Mouse (Mus musculus) MEL (cell line): ENCODE results near the gene Rpl37. TPM values are rescaled to one million over a fixed set of nuclear protein-coding genes. Genes with fewer than 3 reads are reported as not detected.

Experiments used
- DNase-seq: peaks from one replicate; pipeline ENCODE4 v3.0.0; 2011; ENCODE audit warnings: low read depth, low spot score
- H3K27ac ChIP-seq: 2 replicates; pipeline ENCODE4 v1.5.1; 2012; ENCODE audit warnings: low read depth, mild to moderate bottlenecking, control low read depth, low read length, moderate library complexity; ENCODE audit not compliant: control insufficient read depth
- H3K27me3 ChIP-seq, 2 experiments: fragments of 150-350 bp in 1 of 2; sonication (generic) in 1 of 2; 2 replicates each; pipeline ENCODE4 v1.6.1; 2012; ENCODE audit warnings: low read length in 2 of 2, mild to moderate bottlenecking in 2 of 2, improper control_type of control experiment in 1 of 2, moderate library complexity in 1 of 2; ENCODE audit not compliant: insufficient read depth in 2 of 2, control insufficient read depth in 1 of 2
- H3K36me3 ChIP-seq, 2 experiments: 2 replicates each; pipeline ENCODE4 v1.6.1; 2012 to 2014; ENCODE audit warnings: low read length in 2 of 2, improper control_type of control experiment in 1 of 2, inconsistent platforms in 1 of 2, mild to moderate bottlenecking in 1 of 2; ENCODE audit not compliant: insufficient read depth in 2 of 2, control insufficient read depth in 1 of 2
- H3K4me1 ChIP-seq, 2 experiments: fragments of 150-350 bp in 1 of 2; sonication (generic) in 1 of 2; 2 replicates each; pipeline ENCODE4 v1.6.1; 2012; ENCODE audit warnings: low read length in 2 of 2, improper control_type of control experiment in 1 of 2, mild to moderate bottlenecking in 1 of 2; ENCODE audit not compliant: insufficient read depth in 2 of 2, control insufficient read depth in 1 of 2
- H3K4me3 ChIP-seq, 2 experiments: fragments of 150-350 bp in 1 of 2; sonication (generic) in 1 of 2; 2 replicates each; pipeline ENCODE4 v1.5.1; 2012; ENCODE audit warnings: low read depth in 2 of 2, low read length in 2 of 2, mild to moderate bottlenecking in 2 of 2, moderate library complexity in 2 of 2, control low read depth in 1 of 2, improper control_type of control experiment in 1 of 2; ENCODE audit not compliant: control insufficient read depth in 1 of 2, insufficient read depth in 1 of 2
- H3K79me2 ChIP-seq: 2 replicates; pipeline ENCODE4 v1.6.1; 2012; ENCODE audit warnings: mild to moderate bottlenecking, low read length, moderate library complexity; ENCODE audit not compliant: control insufficient read depth, poor library complexity, insufficient read depth
- H3K9ac ChIP-seq: 2 replicates; pipeline ENCODE4 v1.6.1; 2012; ENCODE audit warnings: low read depth, mild to moderate bottlenecking, control low read depth, low read length, moderate library complexity; ENCODE audit not compliant: control insufficient read depth, poor library complexity, severe bottlenecking
- H3K9me3 ChIP-seq: fragments of 150-350 bp; sonication (generic); replicated peaks from 2 replicates; pipeline ENCODE4 v1.6.1; 2012; ENCODE audit warnings: mild to moderate bottlenecking, low read length, improper control_type of control experiment, moderate library complexity; ENCODE audit not compliant: insufficient read depth
- CHD1 ChIP-seq: IDR thresholded peaks from 2 replicates; pipeline ENCODE4 v1.6.1; 2012; ENCODE audit warnings: low read depth, mild to moderate bottlenecking, inconsistent platforms, low read length, improper control_type of control experiment
- CTCF ChIP-seq, 3 experiments: IDR thresholded peaks in 2 of 3; conservative IDR thresholded peaks in 1 of 3; 2 replicates each; pipeline ENCODE4 v1.5.1; 2011 to 2012; ENCODE audit warnings: low read length in 3 of 3, low read depth in 2 of 3, mild to moderate bottlenecking in 2 of 3, improper control_type of control experiment in 1 of 3, inconsistent platforms in 1 of 3, mixed read lengths in 1 of 3, moderate library complexity in 1 of 3; ENCODE audit not compliant: control insufficient read depth in 1 of 3, insufficient read depth in 1 of 3, poor library complexity in 1 of 3, severe bottlenecking in 1 of 3
- E2F4 ChIP-seq: IDR thresholded peaks from 2 replicates; pipeline ENCODE4 v1.6.1; 2011; ENCODE audit warnings: low read depth, low read length, improper control_type of control experiment, borderline replicate concordance
- ETS1 ChIP-seq: IDR thresholded peaks from 2 replicates; pipeline ENCODE4 v1.6.1; 2012; ENCODE audit warnings: low read depth, mild to moderate bottlenecking, inconsistent platforms, low read length, improper control_type of control experiment, moderate library complexity
- GATA1 ChIP-seq: IDR thresholded peaks from 2 replicates; pipeline ENCODE4 v1.6.1; 2011; ENCODE audit warnings: low read depth, low read length, improper control_type of control experiment
- MAFK ChIP-seq: IDR thresholded peaks from 2 replicates; pipeline ENCODE4 v1.6.1; 2011; ENCODE audit warnings: low read depth, mild to moderate bottlenecking, low read length, improper control_type of control experiment, borderline replicate concordance
- MAZ ChIP-seq: IDR thresholded peaks from 2 replicates; pipeline ENCODE4 v1.6.1; 2012; ENCODE audit warnings: low read depth, mild to moderate bottlenecking, inconsistent platforms, low read length, improper control_type of control experiment
- MYC ChIP-seq: IDR thresholded peaks from 2 replicates; pipeline ENCODE4 v1.6.1; 2011; ENCODE audit warnings: low read depth, mild to moderate bottlenecking, low read length, improper control_type of control experiment, moderate library complexity
- POLR2A ChIP-seq, 2 experiments: IDR thresholded peaks; 2 replicates each; pipeline ENCODE4 v1.6.1; 2011 to 2012; ENCODE audit warnings: low read length in 2 of 2, mild to moderate bottlenecking in 2 of 2, control low read depth in 1 of 2, improper control_type of control experiment in 1 of 2, low read depth in 1 of 2, moderate library complexity in 1 of 2; ENCODE audit not compliant: control insufficient read depth in 1 of 2, insufficient read depth in 1 of 2, poor library complexity in 1 of 2
- RAD21 ChIP-seq: IDR thresholded peaks from 2 replicates; pipeline ENCODE4 v1.6.1; 2011; ENCODE audit warnings: mild to moderate bottlenecking, low read depth, low read length, improper control_type of control experiment
- SMC3 ChIP-seq: IDR thresholded peaks from 2 replicates; pipeline ENCODE4 v1.6.1; 2011; ENCODE audit warnings: low read depth, low read length, improper control_type of control experiment
- TAL1 ChIP-seq: IDR thresholded peaks from 2 replicates; pipeline ENCODE4 v1.6.1; 2012; ENCODE audit warnings: mild to moderate bottlenecking, inconsistent platforms, low read length, moderate library complexity, mixed read lengths
- TBP ChIP-seq: IDR thresholded peaks from 2 replicates; pipeline ENCODE4 v1.8.0; 2011; ENCODE audit warnings: low read depth, low read length, improper control_type of control experiment
- USF1 ChIP-seq: IDR thresholded peaks from 2 replicates; pipeline ENCODE4 v1.6.1; 2014; ENCODE audit warnings: low read depth, mild to moderate bottlenecking, inconsistent platforms, low read length, improper control_type of control experiment, moderate library complexity
- USF2 ChIP-seq, 2 experiments: IDR thresholded peaks; 2 replicates each; pipeline ENCODE4 v1.6.1; 2011 to 2012; ENCODE audit warnings: improper control_type of control experiment in 2 of 2, low read length in 2 of 2, borderline replicate concordance in 1 of 2, inconsistent platforms in 1 of 2, low read depth in 1 of 2, mild to moderate bottlenecking in 1 of 2; ENCODE audit not compliant: insufficient read depth in 1 of 2
- ZMIZ1 ChIP-seq: IDR thresholded peaks from 2 replicates; pipeline ENCODE4 v1.6.1; 2012; ENCODE audit warnings: low read depth, mild to moderate bottlenecking, inconsistent platforms, low read length, improper control_type of control experiment, moderate library complexity
- polyA plus RNA-seq, 2 experiments: library from polyadenylated mRNA; stranded (reverse) in 1 of 2; unstranded in 1 of 2; fragments of >175 nt in 1 of 2; fragments of >200 nt in 1 of 2; gene quantifications; 2 replicates each; pipeline versions ENCODE4 v1.2.1 to v1.2.4; 2012; ENCODE audit warnings: low replicate concordance in 2 of 2, low read depth in 1 of 2; ENCODE audit not compliant: insufficient read length in 2 of 2, insufficient read depth in 1 of 2, missing spikeins in 1 of 2
- total RNA-seq: library from RNA; depleted of rRNA; stranded (reverse); fragments of 300-350 nt; gene quantifications from 2 replicates; pipeline ENCODE4 v1.2.3, GENCODE M21; 2012

Rpl37 gene
- total and polyA plus RNA-seq, 3 experiments = 923 to 1,669 (median 1,012) TPM

DNA sequence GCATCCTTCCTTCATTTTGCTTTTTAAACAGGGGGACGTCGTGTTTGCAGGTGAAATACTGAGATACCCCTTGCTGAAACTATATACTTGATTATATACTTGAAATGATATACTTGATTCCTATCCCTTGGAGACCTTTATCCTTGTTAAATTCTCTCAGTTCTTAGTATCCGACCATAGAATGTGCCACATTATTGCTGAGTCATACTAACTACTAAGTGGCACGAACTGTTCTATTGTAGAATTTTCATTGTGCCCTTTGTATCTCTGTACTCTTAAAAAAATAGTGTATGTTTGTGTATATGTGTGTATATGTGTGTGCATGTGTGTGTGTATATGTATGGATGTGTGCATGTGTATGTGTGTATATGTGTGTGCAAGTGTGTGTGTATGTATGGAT, 39.9 kb downstream of the Rpl37 start:
- TF ChIP-seq USF2 (IDR thresholded peaks at IDR 0.05; ENCODE audit: borderline replicate concordance in 1 of 2, insufficient read depth in 1 of 2, low read depth in 1 of 2, low read length in 2 of 2) (no peak), MAFK (no peak), ETS1 (no peak), USF1 (no peak), TBP (no peak), TAL1 (no peak), RAD21 (no peak), MYC (no peak), ZMIZ1 (no peak), CTCF (IDR thresholded peaks at IDR 0.05 in 2 of 3, conservative IDR thresholded peaks at IDR 0.05 in 1 of 3; ENCODE audit: control insufficient read depth in 1 of 3, insufficient read depth in 1 of 3, low read depth in 2 of 3, low read length in 3 of 3, poor library complexity in 1 of 3, severe bottlenecking in 1 of 3) (no peak)
- Histone ChIP-seq H3K27me3 (no peaks in the 10 kb centered on the region), H3K4me3 (no peak overlapping the region), H3K27ac (no peak overlapping the region), H3K36me3 (peaks cover 2 to 5% of the 10 kb centered on the region in 2 experiments; a peak in 3 of 4 replicates), H3K9me3 (no peaks in the 10 kb centered on the region), H3K79me2 (peaks cover 57% of the 10 kb centered on the region), H3K4me1 (no peaks in the 10 kb centered on the region), H3K9ac (no peak overlapping the region)
- no peak for DNase-seq

DNA sequence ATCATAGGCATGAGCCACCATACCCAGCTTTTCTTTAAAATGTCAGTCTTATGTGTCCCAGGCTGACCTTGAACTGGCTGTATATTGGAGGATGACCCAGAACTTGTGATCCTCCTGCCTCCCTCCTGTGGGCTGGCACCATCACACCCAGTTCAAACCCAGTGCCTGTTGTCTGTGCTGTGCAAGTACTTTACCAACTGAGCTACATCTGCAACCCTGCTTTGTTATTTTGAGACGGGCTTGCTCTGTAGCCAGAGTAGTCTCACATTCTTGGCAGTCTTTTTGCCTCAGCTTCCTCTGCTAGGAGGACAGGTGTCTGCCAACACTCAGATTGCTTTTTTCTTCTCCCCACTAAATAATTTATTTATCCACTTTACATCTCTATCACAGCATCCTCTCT, 40.9 kb downstream of the Rpl37 start:
- Histone ChIP-seq H3K4me3 (no peak overlapping the region), H3K9me3 (no peaks in the 10 kb centered on the region), H3K9ac (no peak overlapping the region), H3K36me3 (peaks cover 2 to 5% of the 10 kb centered on the region in 2 experiments; a peak in 3 of 4 replicates), H3K27me3 (no peaks in the 10 kb centered on the region), H3K27ac (no peak overlapping the region), H3K79me2 (peaks cover 50% of the 10 kb centered on the region), H3K4me1 (no peaks in the 10 kb centered on the region)
- TF ChIP-seq MAZ = no peak
- TF ChIP-seq POLR2A (IDR thresholded peaks at IDR 0.05; ENCODE audit: control insufficient read depth in 1 of 2, insufficient read depth in 1 of 2, low read depth in 1 of 2, low read length in 2 of 2, poor library complexity in 1 of 2) = no peak
- no peak for TF ChIP-seq GATA1
- TF ChIP-seq SMC3 = no peak
- no peak for TF ChIP-seq E2F4
- no peak for TF ChIP-seq TAL1
- no peak for TF ChIP-seq CHD1
- no peak for TF ChIP-seq RAD21
- no peak for TF ChIP-seq MAFK
- no peak for TF ChIP-seq USF2 (IDR thresholded peaks at IDR 0.05; ENCODE audit: borderline replicate concordance in 1 of 2, insufficient read depth in 1 of 2, low read depth in 1 of 2, low read length in 2 of 2)
- DNase-seq = no peak
